Comparison of ENCODE assay signal across 10 mouse cellular contexts in genomic region chr8:95020293-95020777, GRCm38 (mm10). TPM values are rescaled to one million over a fixed set of nuclear protein-coding genes. Genes with fewer than 3 reads are reported as not detected.
DNase-seq lines count a peak whose midpoint lies in the region; ATAC-seq and TF ChIP-seq lines count a peak whose summit lies in the region.
"Had no signal": no experiment of that assay in that cellular context is flagged by ENCODE, and none has a peak within 500 bp of the region (broad histone marks: within the 10 kb centered on the region; RNA-seq: fewer than 3 reads in every experiment).

No protein-coding gene starts in this region.

- peaks cover 37% of the 10 kb centered on the region for H3K4me1 ChIP-seq in heart, embryonic 10.5 days
- H3K4me1 ChIP-seq in liver, embryonic 12.5 days: peaks cover 11% of the 10 kb centered on the region
- 0 out of 2 replicates have a peak, but pooled peaks cover 2% of the 10 kb centered on the region for H3K4me1 ChIP-seq in stomach, embryonic 15.5 days
- H3K4me1 ChIP-seq in hindbrain, embryonic 12.5 days: peaks cover 8% of the 10 kb centered on the region; the same call in 1 of the 2 replicates

- peak overlapping the region; percentile 68 for H3K27ac ChIP-seq in gastrocnemius, adult 2 months
- H3K27ac ChIP-seq in heart, embryonic 10.5 days: peak overlapping the region; percentile 65; the same call in 1 of the 2 replicates
- peak overlapping the region; percentile 67; the same call in 1 of the 2 replicates for H3K27ac ChIP-seq in liver, embryonic 12.5 days
- H3K27ac ChIP-seq in stomach, embryonic 15.5 days: peak overlapping the region; percentile 28; the same call in 1 of the 2 replicates
- H3K27ac ChIP-seq in hindbrain, embryonic 12.5 days: no peak overlapping the region

- intact Hi-C loops in gastrocnemius, adult 2 months (cut with DNase I): no loop called here

- no peak overlapping the region for H3K9ac ChIP-seq in liver, embryonic 12.5 days
- no peak overlapping the region for H3K9ac ChIP-seq in stomach, embryonic 15.5 days
- no peak overlapping the region for H3K9ac ChIP-seq in hindbrain, embryonic 12.5 days

- no peaks in the 10 kb centered on the region for H3K27me3 ChIP-seq in heart, embryonic 10.5 days (ENCODE audit: insufficient read depth, poor library complexity, severe bottlenecking)
- no peaks in the 10 kb centered on the region for H3K27me3 ChIP-seq in liver, embryonic 12.5 days (replicated peaks)
- no peaks in the 10 kb centered on the region for H3K27me3 ChIP-seq in stomach, embryonic 15.5 days (replicated peaks)
- H3K27me3 ChIP-seq in hindbrain, embryonic 12.5 days: no peaks in the 10 kb centered on the region

- TF ChIP-seq CTCF in gastrocnemius, adult 2 months (IDR thresholded peaks at IDR 0.05): no peak

- DNase-seq in gastrocnemius, adult 2 months: no peak
- no peak for DNase-seq in gastrocnemius, adult 18-20 months (ENCODE audit: low spot score)
- DNase-seq in heart, embryonic 10.5 days (ENCODE audit: low spot score): no peak
- DNase-seq in frontal cortex, postnatal 14 days (ENCODE audit: low spot score in 2 of 2): no peak
- no peak for DNase-seq in ovary, postnatal 10 days (ENCODE audit: low spot score)
- DNase-seq: cerebellum, postnatal 14 days had no signal

- 34% methylated on average over 12 of the region's 12 CpGs for WGBS in heart, embryonic 10.5 days
- 15% methylated on average over 12 of the region's 12 CpGs for WGBS in liver, embryonic 12.5 days (ENCODE audit: insufficient replicate concordance)
- WGBS in stomach, embryonic 15.5 days: 50% methylated on average over 12 of the region's 12 CpGs
- 75% methylated on average over 12 of the region's 12 CpGs for WGBS in hindbrain, embryonic 12.5 days

- H3K4me3 ChIP-seq in gastrocnemius, adult 2 months: peak overlapping the region; percentile 55
- peak overlapping the region; percentile 3; the same call in 1 of the 2 replicates for H3K4me3 ChIP-seq in heart, embryonic 10.5 days
- H3K4me3 ChIP-seq in liver, embryonic 12.5 days: peak overlapping the region; percentile 19
- H3K4me3 ChIP-seq in stomach, embryonic 15.5 days (replicated peaks): no peak overlapping the region
- no peak overlapping the region for H3K4me3 ChIP-seq in hindbrain, embryonic 12.5 days

- H3K4me2 ChIP-seq in liver, embryonic 12.5 days: peak overlapping the region; percentile 50
- peak overlapping the region; percentile 11; the same call in 1 of the 2 replicates for H3K4me2 ChIP-seq in stomach, embryonic 15.5 days
- H3K4me2 ChIP-seq in hindbrain, embryonic 12.5 days (replicated peaks): no peak overlapping the region

- ATAC-seq in liver, embryonic 12.5 days: peak; percentile 50
- no peak for ATAC-seq in stomach, embryonic 15.5 days (ENCODE audit: insufficient read depth, low FRiP score, low read depth)
- ATAC-seq in hindbrain, embryonic 12.5 days (ENCODE audit: low FRiP score): no peak

- H3K9me3 ChIP-seq in heart, embryonic 10.5 days: no peaks in the 10 kb centered on the region
- no peaks in the 10 kb centered on the region for H3K9me3 ChIP-seq in liver, embryonic 12.5 days (replicated peaks)
- H3K9me3 ChIP-seq in stomach, embryonic 15.5 days: no peaks in the 10 kb centered on the region
- no peaks in the 10 kb centered on the region for H3K9me3 ChIP-seq in hindbrain, embryonic 12.5 days (replicated peaks)

- no peaks in the 10 kb centered on the region for H3K36me3 ChIP-seq in heart, embryonic 10.5 days
- peaks cover 5% of the 10 kb centered on the region for H3K36me3 ChIP-seq in liver, embryonic 12.5 days
- H3K36me3 ChIP-seq in stomach, embryonic 15.5 days: no peaks in the 10 kb centered on the region
- H3K36me3 ChIP-seq in hindbrain, embryonic 12.5 days: no peaks in the 10 kb centered on the region; the same call in 1 of the 2 replicates

RNA-seq across cellular contexts. Expression of gene Adgrg3, which starts 2.8 kb away (rescaled TPM):
- total RNA-seq in gastrocnemius, adult 2 months (2021): under 1 TPM; 0.28 to 0.43 TPM
- under 1 TPM; 0.26 to 0.80 TPM for total RNA-seq in gastrocnemius, adult 18-20 months (2021)
- polyA plus RNA-seq in heart, embryonic 10.5 days (2016; fragmentation: Nextera tagmentation; extraction: Ambion mirVana): 3.0 and 3.9 TPM in 2 replicates
- 7.9 and 8.7 TPM in 2 replicates for polyA plus RNA-seq in liver, embryonic 12.5 days (2016; fragmentation: Nextera tagmentation; extraction: Ambion mirVana)
- polyA plus RNA-seq in stomach, embryonic 15.5 days (2015; fragmentation: Nextera tagmentation; extraction: Ambion mirVana): 3.1 and 3.6 TPM in 2 replicates
- 1.9 TPM in 2 replicates for polyA plus RNA-seq in hindbrain, embryonic 12.5 days (2016; fragmentation: Nextera tagmentation; extraction: Ambion mirVana)

RNA-seq across cellular contexts. Expression of gene Drc7, which starts 34.6 kb away (rescaled TPM):
- total RNA-seq in gastrocnemius, adult 2 months (2021): not detected
- total RNA-seq in gastrocnemius, adult 18-20 months (2021): not detected
- polyA plus RNA-seq in heart, embryonic 10.5 days (2016; fragmentation: Nextera tagmentation; extraction: Ambion mirVana): 0.09 TPM in 1 of 2 replicates, not detected in the other
- polyA plus RNA-seq in liver, embryonic 12.5 days (2016; fragmentation: Nextera tagmentation; extraction: Ambion mirVana): 0.14 and 0.37 TPM in 2 replicates
- polyA plus RNA-seq in stomach, embryonic 15.5 days (2015; fragmentation: Nextera tagmentation; extraction: Ambion mirVana): 0.08 TPM in 1 of 2 replicates, not detected in the other
- 1.3 and 2.3 TPM in 2 replicates for polyA plus RNA-seq in hindbrain, embryonic 12.5 days (2016; fragmentation: Nextera tagmentation; extraction: Ambion mirVana)
- polyA plus RNA-seq: large intestine, adult 2 months had no signal

RNA-seq across cellular contexts. Expression of gene Adgrg1, which starts 45.8 kb away (rescaled TPM):
- total RNA-seq in gastrocnemius, adult 2 months (2021): 10 to 100 TPM; 20.7 to 27.4 TPM
- total RNA-seq in gastrocnemius, adult 18-20 months (2021): 10 to 100 TPM; 19.8 to 24.3 TPM
- polyA plus RNA-seq in heart, embryonic 10.5 days (2016; fragmentation: Nextera tagmentation; extraction: Ambion mirVana): 9.0 and 16.6 TPM in 2 replicates
- polyA plus RNA-seq in liver, embryonic 12.5 days (2016; fragmentation: Nextera tagmentation; extraction: Ambion mirVana): 78.5 and 80.9 TPM in 2 replicates
- polyA plus RNA-seq in stomach, embryonic 15.5 days (2015; fragmentation: Nextera tagmentation; extraction: Ambion mirVana): 42.7 and 47.9 TPM in 2 replicates
- polyA plus RNA-seq in hindbrain, embryonic 12.5 days (2016; fragmentation: Nextera tagmentation; extraction: Ambion mirVana): 187 and 194 TPM in 2 replicates

Comparison
In these comparisons a context has a peak if more than half of its experiments do, and no peak if none do; other contexts are left out.
1. H3K4me3 ChIP-seq: peak in gastrocnemius, adult 2 months (single experiment), heart, embryonic 10.5 days (single experiment) and liver, embryonic 12.5 days (single experiment); none in stomach, embryonic 15.5 days (single experiment) and hindbrain, embryonic 12.5 days (single experiment).